Mouse (Mus musculus): ENCODE results near the gene Camk2n2.

Gene Camk2n2

GRCm38 (mm10) chr16:20611357-20612227, 9.5 kb downstream of the Camk2n2 start, which contains the start of the genes Eef1akmt4, Gm49333 and Alg3:
Gene Eef1akmt4, plus strand, starts transcription at chr16:20611593.
Gene Gm49333, plus strand, starts transcription at chr16:20611610.
Gene Alg3, minus strand, starts transcription at chr16:20611735.
- DNase-seq (ENCODE audit: low read depth, low spot score): peak; percentile 96

DNA sequence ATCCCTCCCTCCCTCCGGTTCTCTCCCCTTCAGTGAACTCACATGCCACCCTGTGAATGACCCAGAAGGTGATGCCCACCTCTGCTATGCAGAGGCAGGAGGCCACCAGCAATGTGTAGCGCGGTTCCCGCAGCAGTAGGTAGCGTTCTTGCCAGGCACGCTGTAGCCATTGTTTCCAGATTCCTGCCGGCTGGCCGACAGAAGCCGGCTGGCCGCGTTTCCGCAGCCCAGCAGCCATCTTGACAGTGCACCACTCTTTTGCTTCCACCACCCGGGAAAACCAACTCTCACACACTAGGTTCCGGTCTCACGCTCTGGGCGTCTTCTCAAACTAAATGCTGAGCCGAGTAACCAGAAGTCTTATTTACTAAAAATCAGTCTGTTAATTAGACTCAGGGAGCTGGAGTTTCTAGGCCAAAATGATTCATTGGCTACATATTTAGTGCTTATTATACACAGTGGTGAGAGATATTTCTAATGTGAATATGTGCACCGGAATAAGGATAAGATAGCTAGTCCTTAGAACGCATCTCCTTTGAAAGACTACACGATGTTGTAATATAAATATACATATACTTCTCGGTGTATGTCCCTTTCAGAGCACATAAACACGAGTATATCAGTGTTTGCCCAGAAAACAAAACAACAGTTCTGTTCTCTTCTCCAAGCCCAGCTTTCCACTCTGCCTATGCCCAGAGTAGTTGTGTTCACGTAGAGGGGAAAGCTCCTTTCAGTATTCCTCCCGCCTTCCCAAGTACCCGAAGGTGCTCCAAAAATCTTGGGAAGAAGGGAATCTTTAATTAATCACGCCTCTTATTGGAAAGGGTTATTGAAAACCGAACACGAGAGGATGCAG, 10.4 kb downstream of the Camk2n2 start:
- DNase-seq (ENCODE audit: low read depth, low spot score): peak; percentile 94

DNA sequence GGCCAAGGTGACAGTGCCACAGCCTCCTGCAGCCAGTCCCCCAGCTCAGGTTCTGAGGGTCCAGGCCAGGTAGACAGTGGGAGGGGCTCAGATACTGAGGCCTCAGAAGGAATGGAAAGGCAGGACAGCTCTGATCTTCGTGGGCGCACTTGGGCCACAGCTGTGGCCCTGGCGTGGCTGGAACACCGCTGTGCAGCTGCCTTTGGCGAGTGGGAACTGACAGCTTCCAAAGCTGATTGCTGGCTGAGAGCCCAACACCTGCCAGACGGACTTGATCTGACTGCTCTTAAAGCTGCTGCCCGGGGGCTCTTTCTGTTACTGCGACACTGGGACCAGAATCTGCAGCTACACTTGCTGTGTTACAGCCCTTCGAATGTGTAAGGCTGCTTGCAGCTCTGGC, 16.4 kb downstream of the Camk2n2 start:
- peak; percentile 21 for DNase-seq (ENCODE audit: low read depth, low spot score)

DNA sequence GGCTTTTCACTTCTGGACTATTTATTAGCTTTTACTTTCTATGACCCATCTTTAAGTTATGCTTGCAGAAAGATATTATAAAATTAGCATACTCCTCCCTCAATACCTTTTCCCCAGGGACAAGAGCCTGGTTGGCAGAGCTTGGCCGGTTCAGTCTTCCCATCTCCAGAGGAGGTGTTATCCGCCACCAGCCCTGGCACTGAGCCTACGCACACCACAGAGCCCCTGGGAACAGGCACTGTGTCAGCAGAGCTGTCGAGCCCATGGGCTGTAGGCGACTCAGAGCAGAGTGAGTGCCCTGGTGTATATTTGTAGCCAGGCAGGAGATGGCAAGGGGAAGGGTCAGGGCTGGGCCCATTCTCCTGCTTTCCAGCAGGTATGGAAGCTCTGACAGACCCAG, 20.6 kb downstream of the Camk2n2 start:
- peak; percentile 34 for DNase-seq (ENCODE audit: low read depth, low spot score)

- DNase-seq (ENCODE audit: low read depth, low spot score): no peak
Measured at GRCm38 (mm10) chr16:20596687-20597441, 24.2 kb downstream of the Camk2n2 start.

GRCm38 (mm10) chr16:20595737-20596136, 25.4 kb downstream of the Camk2n2 start:
- no peak for DNase-seq (ENCODE audit: low read depth, low spot score)

DNA sequence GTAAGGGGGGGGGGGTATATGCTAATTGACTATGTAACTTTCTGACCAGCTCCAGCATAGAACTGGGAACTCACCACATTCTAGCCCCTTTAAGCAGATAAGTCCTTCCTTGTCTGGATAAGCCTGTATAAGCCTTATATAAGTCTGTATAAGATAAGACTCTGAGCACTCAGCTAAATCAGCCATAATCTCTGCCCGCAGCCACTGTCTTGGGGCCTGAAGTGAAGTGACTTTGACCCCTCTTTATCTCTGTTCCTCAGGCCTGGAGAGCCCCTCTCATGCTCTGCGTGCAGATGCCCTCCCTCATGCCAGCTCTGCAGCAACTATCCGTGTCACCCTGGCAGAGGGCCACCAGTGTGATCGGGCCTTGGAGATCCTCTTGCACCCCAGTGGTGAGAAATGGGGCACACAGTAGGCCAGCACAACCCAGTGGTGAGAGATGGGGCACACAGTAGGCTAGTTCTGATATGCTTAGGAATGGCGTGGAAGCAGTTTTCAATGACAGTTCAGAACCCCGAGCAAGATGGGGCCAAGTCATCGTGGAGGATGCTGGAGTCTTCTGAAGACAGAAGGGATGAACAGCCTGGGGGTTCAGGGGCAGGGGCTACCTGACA, 25.9 kb downstream of the Camk2n2 start:
- DNase-seq (ENCODE audit: low read depth, low spot score): no peak

GRCm38 (mm10) chr16:20591076-20591705, 29.9 kb downstream of the Camk2n2 start:
- no peak for DNase-seq (ENCODE audit: low read depth, low spot score)

GRCm38 (mm10) chr16:20590680-20591038, 30.4 kb downstream of the Camk2n2 start:
- no peak for DNase-seq (ENCODE audit: low read depth, low spot score)

GRCm38 (mm10) chr16:20589939-20590679, 31.0 kb downstream of the Camk2n2 start:
- DNase-seq (ENCODE audit: low read depth, low spot score): peak; percentile 78

DNA sequence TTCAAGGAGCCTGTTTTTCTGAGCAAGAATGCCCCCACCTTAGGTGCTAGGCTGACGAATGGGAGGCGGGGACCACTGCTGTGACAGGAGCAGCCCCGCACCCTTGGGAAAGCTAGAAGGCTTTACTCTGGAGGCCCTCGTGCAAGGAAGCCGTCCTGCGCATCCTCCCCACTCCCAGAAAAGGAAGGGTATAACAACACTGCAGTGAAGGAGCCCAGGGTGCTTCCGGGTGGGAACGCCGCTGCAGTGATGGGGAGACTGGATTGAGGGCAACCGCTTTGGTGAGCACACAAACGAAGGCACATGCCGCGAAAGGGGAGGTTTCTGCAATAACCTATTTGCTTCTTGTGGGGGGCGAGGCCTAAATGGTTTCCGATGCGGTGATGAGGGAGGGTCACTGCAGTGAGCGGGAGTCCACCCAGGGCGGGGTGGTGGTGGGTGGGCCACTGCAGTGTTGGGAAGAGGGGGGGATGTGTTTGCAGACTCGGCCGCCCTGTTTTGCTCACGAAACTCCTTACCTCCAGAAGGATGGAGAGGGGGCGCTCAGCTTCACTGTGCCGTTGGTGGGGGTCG, 31.6 kb downstream of the Camk2n2 start, which contains the start of gene Vwa5b2:
Vwa5b2 (plus strand) TSS at position 106 of the 573 bp plus-strand sequence.
- peak; percentile 66 for DNase-seq (ENCODE audit: low read depth, low spot score)
